Mouse (Mus musculus): ENCODE measurements around the gene Coa4. TPM values are rescaled to one million over a fixed set of nuclear protein-coding genes. Genes with fewer than 3 reads are reported as not detected.

Gene Coa4
- polyA plus RNA-seq (2014; fragmentation: Nextera tagmentation; extraction: Ambion mirVana) = 22.8 and 26.6 TPM in 2 replicates

DNA sequence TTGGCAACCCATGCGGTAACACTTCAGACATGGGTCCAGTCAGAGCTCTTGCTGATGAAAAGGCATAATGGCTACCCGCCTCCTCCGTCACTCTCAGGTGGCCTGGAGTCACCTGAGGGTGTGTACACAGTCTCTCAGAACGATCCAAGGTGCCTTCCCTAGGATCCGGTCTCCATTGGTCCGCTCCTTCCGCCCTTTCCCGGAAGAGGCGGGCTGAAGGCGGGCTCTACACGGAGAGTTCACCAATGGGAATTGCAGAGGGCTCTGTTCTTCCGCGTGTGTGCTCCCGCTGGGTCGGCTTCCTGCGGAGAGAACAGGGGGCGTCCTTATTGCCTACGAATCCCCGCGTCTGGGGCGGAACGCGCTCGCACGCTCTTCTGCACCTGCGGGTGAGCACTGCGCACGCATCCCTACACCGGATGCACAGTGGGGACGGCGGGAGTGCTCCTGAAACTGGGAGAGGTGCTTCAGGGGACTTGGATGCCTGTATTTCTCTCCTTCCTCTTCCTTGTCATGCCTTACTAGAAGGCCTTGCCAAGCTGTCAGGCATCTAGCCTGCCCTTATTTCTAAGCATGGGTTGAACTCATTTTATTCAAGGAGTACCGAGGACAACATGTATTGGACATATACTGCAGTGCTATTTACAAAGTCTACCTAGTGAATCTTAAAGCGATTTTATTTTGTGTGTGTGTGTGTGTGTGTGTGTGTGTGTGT lies at the start of gene Coa4:
Gene Coa4 (plus strand): TSS at position 268 of the 715 bp plus-strand sequence.
- H3K27ac ChIP-seq (replicated peaks in 1 of 2; ENCODE audit: control insufficient read depth in 1 of 2, insufficient read depth in 1 of 2, low read depth in 2 of 2, low read length in 2 of 2) = peak within 1 kb of the TSS; percentile 59 to 62
- H3K27me3 ChIP-seq (ENCODE audit: control insufficient read depth, insufficient read depth, low read length) = no peaks in the 10 kb centered on the region
- H3K9ac ChIP-seq (ENCODE audit: low read length) = peak within 1 kb of the TSS; percentile 76
- WGBS = 1% methylated on average over 33 of the region's 33 CpGs
- H3K4me3 ChIP-seq (ENCODE audit: control insufficient read depth in 1 of 2, insufficient read depth in 1 of 2, low read depth in 1 of 2, low read length in 2 of 2) = peak within 1 kb of the TSS; percentile 59 to 66
- ATAC-seq (ENCODE audit: insufficient number of reproducible peaks, insufficient read depth, low FRiP score, low read depth) = peak; percentile 98
- H3K4me2 ChIP-seq (ENCODE audit: low read length) = peak within 1 kb of the TSS; percentile 68
- H3K9me3 ChIP-seq (ENCODE audit: control insufficient read depth, low read length) = no peaks in the 10 kb centered on the region
- H3K36me3 ChIP-seq (ENCODE audit: control insufficient read depth, insufficient read depth, low read length) = peaks cover 18% of the 10 kb centered on the region
- H3K4me1 ChIP-seq (ENCODE audit: control insufficient read depth in 2 of 2, insufficient read depth in 2 of 2, low read length in 2 of 2) = peaks cover 2 to 4% of the 10 kb centered on the region in 2 experiments

DNA sequence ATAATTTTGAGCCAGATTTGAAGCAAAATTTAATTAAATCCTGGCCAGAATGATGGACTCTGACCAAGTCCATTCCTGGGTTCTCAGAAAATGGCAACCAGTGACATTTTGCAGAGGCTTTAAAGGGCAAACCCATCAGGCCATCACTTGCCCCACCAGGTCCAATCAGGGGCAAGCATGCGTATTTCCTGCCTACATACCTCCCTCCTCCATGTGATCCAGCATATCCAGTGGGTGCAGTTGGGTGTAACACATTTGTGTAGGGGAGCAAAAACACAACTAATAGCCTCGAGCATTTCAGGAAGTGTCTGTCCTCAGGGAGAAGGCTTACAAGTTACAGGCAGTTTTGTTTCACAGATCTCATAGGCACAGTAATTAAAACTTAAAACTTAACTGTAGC lies 49.6 kb upstream of the Coa4 start:
- Histone ChIP-seq H3K9ac (ENCODE audit: low read length) (no peak overlapping the region), H3K9me3 (ENCODE audit: control insufficient read depth, low read length) (no peaks in the 10 kb centered on the region), H3K4me3 (ENCODE audit: control insufficient read depth in 1 of 2, insufficient read depth in 1 of 2, low read depth in 1 of 2, low read length in 2 of 2) (no peak overlapping the region), H3K36me3 (ENCODE audit: control insufficient read depth, insufficient read depth, low read length) (no peaks in the 10 kb centered on the region), H3K4me1 (ENCODE audit: control insufficient read depth in 2 of 2, insufficient read depth in 2 of 2, low read length in 2 of 2) (peaks cover 5 to 7% of the 10 kb centered on the region in 2 experiments; a peak in 3 of 4 replicates), H3K27ac (replicated peaks in 1 of 2; ENCODE audit: control insufficient read depth in 1 of 2, insufficient read depth in 1 of 2, low read depth in 2 of 2, low read length in 2 of 2) (no peak overlapping the region), H3K4me2 (ENCODE audit: low read length) (no peak overlapping the region), H3K27me3 (ENCODE audit: control insufficient read depth, insufficient read depth, low read length) (no peaks in the 10 kb centered on the region)
- WGBS = 70% methylated on average over 2 of the region's 2 CpGs
- no peak for ATAC-seq (ENCODE audit: insufficient number of reproducible peaks, insufficient read depth, low FRiP score, low read depth)

DNA sequence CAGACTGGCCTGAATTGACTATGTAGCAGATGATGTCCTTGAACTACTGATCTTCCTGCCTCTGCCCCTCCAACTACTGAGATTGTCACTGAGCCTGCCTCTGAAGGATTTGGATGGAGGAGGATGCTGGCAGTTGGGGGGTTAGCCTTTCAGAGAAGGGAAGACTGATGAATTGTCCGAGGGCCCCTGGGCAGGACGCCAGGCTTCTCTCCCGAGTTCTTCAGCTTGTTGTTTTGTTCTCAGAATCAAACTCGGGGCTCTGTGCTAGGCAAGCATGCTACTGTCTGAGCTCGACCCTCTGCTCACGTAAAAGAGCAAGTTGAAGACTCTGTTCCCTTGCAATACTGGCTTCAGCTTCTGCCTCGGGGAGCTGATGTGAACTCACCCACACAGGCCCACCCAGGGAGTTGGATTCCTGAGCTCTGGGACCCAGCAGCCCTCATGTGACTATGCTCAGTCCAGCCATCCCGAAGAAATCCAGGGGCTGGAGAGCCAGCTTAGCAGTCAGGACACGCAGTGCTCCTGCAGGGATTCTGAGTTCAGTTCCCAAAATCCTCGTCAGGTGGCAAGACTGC lies 48.3 kb upstream of the Coa4 start:
- H3K9me3 ChIP-seq (ENCODE audit: control insufficient read depth, low read length) = no peaks in the 10 kb centered on the region
- no peak overlapping the region for H3K4me3 ChIP-seq (ENCODE audit: control insufficient read depth in 1 of 2, insufficient read depth in 1 of 2, low read depth in 1 of 2, low read length in 2 of 2)
- no peak overlapping the region for H3K4me2 ChIP-seq (ENCODE audit: low read length)
- no peaks in the 10 kb centered on the region for H3K27me3 ChIP-seq (ENCODE audit: control insufficient read depth, insufficient read depth, low read length)
- peak overlapping the region; percentile 35; the same call in 1 of the 2 replicates for H3K9ac ChIP-seq (ENCODE audit: low read length)
- 28% methylated on average over 10 of the region's 10 CpGs for WGBS
- H3K4me1 ChIP-seq (ENCODE audit: control insufficient read depth in 2 of 2, insufficient read depth in 2 of 2, low read length in 2 of 2) = peaks cover 11 to 20% of the 10 kb centered on the region in 2 experiments; a peak in 3 of 4 replicates
- no peak for ATAC-seq (ENCODE audit: insufficient number of reproducible peaks, insufficient read depth, low FRiP score, low read depth)
- H3K27ac ChIP-seq (replicated peaks in 1 of 2; ENCODE audit: control insufficient read depth in 1 of 2, insufficient read depth in 1 of 2, low read depth in 2 of 2, low read length in 2 of 2) = no peak overlapping the region
- H3K36me3 ChIP-seq (ENCODE audit: control insufficient read depth, insufficient read depth, low read length) = no peaks in the 10 kb centered on the region

DNA sequence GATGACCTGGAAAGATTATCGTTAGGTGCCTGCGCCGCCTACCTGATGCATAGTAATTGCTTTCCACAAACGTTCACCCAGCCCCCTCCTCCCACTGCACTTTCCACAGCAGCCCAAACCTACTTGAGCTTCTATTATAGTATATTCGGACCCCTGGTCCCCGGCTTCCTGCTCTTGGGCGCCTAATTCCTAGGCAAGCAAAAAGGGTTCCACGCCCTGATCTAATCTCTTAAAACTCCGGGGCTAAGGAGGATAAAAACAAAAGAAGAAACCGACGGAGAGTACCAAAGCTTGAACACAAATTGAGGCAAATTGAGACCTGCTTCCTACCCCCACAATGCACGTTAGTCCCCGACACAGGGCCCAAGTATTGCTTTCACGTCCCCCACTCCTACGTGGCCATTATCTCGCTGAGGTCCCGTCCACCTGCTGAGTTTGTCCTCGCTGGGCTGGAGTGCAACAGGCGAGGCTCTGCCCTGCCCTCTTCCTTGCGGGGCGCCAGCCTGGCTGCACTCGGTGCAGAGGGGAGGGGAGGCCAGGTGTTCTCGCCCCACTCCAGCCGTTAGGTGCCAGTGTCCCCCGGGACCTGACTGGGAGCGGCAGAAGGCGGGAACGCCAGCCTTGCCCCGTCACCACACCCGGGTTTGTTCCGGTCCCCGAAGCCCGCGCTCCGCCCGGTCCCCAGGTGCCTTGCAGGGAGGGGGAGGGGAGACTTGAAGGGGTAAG lies 44.3 kb upstream of the Coa4 start:
- Histone ChIP-seq H3K27me3 (ENCODE audit: control insufficient read depth, insufficient read depth, low read length) (no peaks in the 10 kb centered on the region), H3K27ac (replicated peaks in 1 of 2; ENCODE audit: control insufficient read depth in 1 of 2, insufficient read depth in 1 of 2, low read depth in 2 of 2, low read length in 2 of 2) (peak overlapping the region in 1 of 2 experiments; percentile 87; a peak in 1 of 4 replicates), H3K36me3 (ENCODE audit: control insufficient read depth, insufficient read depth, low read length) (peaks cover 16% of the 10 kb centered on the region), H3K9ac (ENCODE audit: low read length) (peak overlapping the region; percentile 74), H3K4me2 (ENCODE audit: low read length) (peak overlapping the region; percentile 97), H3K4me3 (ENCODE audit: control insufficient read depth in 1 of 2, insufficient read depth in 1 of 2, low read depth in 1 of 2, low read length in 2 of 2) (peak overlapping the region; percentile 52 to 63), H3K4me1 (ENCODE audit: control insufficient read depth in 2 of 2, insufficient read depth in 2 of 2, low read length in 2 of 2) (peaks cover 35 to 49% of the 10 kb centered on the region in 2 experiments), H3K9me3 (ENCODE audit: control insufficient read depth, low read length) (no peaks in the 10 kb centered on the region)
- ATAC-seq (ENCODE audit: insufficient number of reproducible peaks, insufficient read depth, low FRiP score, low read depth) = peak; percentile 31
- 3% methylated on average over 36 of the region's 36 CpGs for WGBS

DNA sequence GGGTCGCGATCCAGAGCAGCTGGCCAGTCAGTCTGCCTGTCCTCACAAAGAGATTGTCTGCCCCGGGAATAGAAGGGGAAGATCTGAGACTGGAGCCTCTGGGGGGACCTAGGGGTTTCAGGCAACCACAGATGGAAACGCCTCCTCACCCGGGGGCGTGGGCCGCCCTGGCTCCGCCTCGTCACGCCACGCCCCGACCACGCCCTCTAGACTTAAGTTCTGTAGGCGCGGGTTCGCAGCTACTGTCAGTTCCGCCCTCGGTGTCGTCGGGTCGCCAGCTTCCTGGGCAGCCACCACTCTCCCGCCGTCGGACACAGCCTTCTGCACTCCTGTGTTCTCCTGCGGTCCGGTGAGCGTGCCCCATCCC lies 43.8 kb upstream of the Coa4 start, which contains the start of gene Ucp2:
Gene Ucp2 (plus strand): TSS at position 221 of the 367 bp plus-strand sequence.
- peak; percentile 72 for ATAC-seq (ENCODE audit: insufficient number of reproducible peaks, insufficient read depth, low FRiP score, low read depth)
- Histone ChIP-seq H3K27me3 (ENCODE audit: control insufficient read depth, insufficient read depth, low read length) (no peaks in the 10 kb centered on the region), H3K4me3 (ENCODE audit: control insufficient read depth in 1 of 2, insufficient read depth in 1 of 2, low read depth in 1 of 2, low read length in 2 of 2) (peak within 1 kb of the TSS; percentile 52 to 63), H3K9me3 (ENCODE audit: control insufficient read depth, low read length) (no peaks in the 10 kb centered on the region), H3K4me2 (ENCODE audit: low read length) (peak within 1 kb of the TSS; percentile 97), H3K4me1 (ENCODE audit: control insufficient read depth in 2 of 2, insufficient read depth in 2 of 2, low read length in 2 of 2) (peaks cover 35 to 49% of the 10 kb centered on the region in 2 experiments), H3K9ac (ENCODE audit: low read length) (peak within 1 kb of the TSS; percentile 74), H3K36me3 (ENCODE audit: control insufficient read depth, insufficient read depth, low read length) (peaks cover 22% of the 10 kb centered on the region), H3K27ac (replicated peaks in 1 of 2; ENCODE audit: control insufficient read depth in 1 of 2, insufficient read depth in 1 of 2, low read depth in 2 of 2, low read length in 2 of 2) (peak within 1 kb of the TSS; percentile 78 to 87)
- WGBS = 0% methylated on average over 27 of the region's 27 CpGs

DNA sequence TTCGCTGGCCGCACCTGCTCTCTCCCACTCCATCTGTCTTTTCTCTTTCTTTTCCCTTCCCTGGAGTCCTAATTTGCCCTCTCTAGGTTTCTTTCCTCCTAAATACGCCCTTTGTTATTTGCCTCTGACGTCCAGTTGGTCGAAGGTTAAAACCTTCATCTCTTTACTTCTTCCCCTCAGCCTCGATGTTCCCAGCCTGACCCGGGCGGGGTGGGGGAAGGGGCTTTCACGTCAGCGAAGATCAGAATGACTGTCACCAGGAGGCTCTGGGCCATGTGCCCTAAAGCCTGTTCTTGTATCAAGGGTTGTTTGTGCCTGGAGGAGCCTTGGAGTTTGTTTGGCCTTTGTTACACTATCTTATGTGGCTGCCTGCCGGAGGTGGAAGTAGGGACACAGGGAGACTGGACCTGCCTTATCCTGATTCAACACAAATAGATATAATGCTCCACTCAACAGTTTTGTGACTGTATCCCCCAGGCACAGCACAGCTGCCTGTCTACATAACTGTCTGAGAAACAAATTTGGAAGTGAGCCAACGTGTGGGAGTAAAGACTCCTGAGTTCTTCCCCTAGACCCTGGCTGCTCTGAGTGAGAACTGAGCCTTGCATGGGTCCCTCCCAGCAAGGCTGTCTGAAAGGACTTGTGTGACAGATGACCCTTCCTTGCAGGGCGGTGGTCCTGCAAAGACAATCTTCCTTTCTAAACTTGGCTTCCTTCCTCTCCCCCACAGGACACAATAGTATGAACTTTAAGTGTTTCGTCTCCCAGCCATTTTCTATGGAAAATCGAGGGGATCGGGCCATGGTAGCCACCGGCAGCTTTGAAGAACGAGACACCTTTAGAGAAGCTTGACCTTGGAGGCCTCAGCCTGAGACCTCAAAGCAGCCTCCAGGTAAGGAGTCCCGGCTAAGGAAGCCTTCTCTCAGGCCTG lies 43.1 kb upstream of the Coa4 start:
- H3K36me3 ChIP-seq (ENCODE audit: control insufficient read depth, insufficient read depth, low read length) = peaks cover 28% of the 10 kb centered on the region
- H3K9me3 ChIP-seq (ENCODE audit: control insufficient read depth, low read length) = no peaks in the 10 kb centered on the region
- H3K4me3 ChIP-seq (ENCODE audit: control insufficient read depth in 1 of 2, insufficient read depth in 1 of 2, low read depth in 1 of 2, low read length in 2 of 2) = peak overlapping the region; percentile 52 to 63
- WGBS = 23% methylated on average over 19 of the region's 19 CpGs
- H3K4me2 ChIP-seq (ENCODE audit: low read length) = peak overlapping the region; percentile 97
- ATAC-seq (ENCODE audit: insufficient number of reproducible peaks, insufficient read depth, low FRiP score, low read depth) = peak; percentile 23
- H3K27me3 ChIP-seq (ENCODE audit: control insufficient read depth, insufficient read depth, low read length) = no peaks in the 10 kb centered on the region
- H3K4me1 ChIP-seq (ENCODE audit: control insufficient read depth in 2 of 2, insufficient read depth in 2 of 2, low read length in 2 of 2) = peaks cover 31 to 45% of the 10 kb centered on the region in 2 experiments
- H3K27ac ChIP-seq (replicated peaks in 1 of 2; ENCODE audit: control insufficient read depth in 1 of 2, insufficient read depth in 1 of 2, low read depth in 2 of 2, low read length in 2 of 2) = peak overlapping the region; percentile 78 to 87
- H3K9ac ChIP-seq (ENCODE audit: low read length) = peak overlapping the region; percentile 74

Data from heart, embryonic 14.5 days (tissue).